Comparison of ENCODE assay signal across 21 mouse cellular contexts in the genomic region with DNA sequence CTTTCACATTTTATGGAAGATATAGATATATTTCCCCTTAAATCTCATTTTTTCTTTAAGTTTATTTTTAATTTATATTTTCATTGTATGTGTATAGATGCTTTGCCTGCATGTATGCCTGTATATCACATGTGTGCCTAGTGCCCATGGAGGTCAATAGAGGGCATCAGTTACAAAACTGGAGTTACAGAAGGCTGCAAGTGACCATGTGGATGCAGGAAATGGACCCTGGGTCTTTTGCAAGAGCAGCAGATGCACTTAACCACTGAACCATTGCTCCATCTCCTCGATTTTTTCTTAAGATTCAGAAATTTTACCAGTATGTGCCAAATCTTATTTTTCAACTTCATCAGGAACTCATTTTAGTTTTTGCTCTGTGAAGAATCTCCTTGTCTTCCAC. TPM values are rescaled to one million over a fixed set of nuclear protein-coding genes. Genes with fewer than 3 reads are reported as not detected.
DNase-seq lines count a peak whose midpoint lies in the region; ATAC-seq and TF ChIP-seq lines count a peak whose summit lies in the region.
"Had no signal": no experiment of that assay in that cellular context is flagged by ENCODE, and none has a peak within 500 bp of the region (broad histone marks: within the 10 kb centered on the region; RNA-seq: fewer than 3 reads in every experiment).

No protein-coding gene starts in this region.

- no peak overlapping the region for H3K4me2 ChIP-seq in liver, embryonic 11.5 days
- H3K4me2 ChIP-seq: embryonic facial prominence, embryonic 12.5 days; forebrain, embryonic 15.5 days; heart, embryonic 12.5 days; hindbrain, embryonic 14.5 days had no signal

- peak; percentile 1 for DNase-seq in liver, adult 2 months (ENCODE audit: extremely low read depth, low read depth, low spot score)
- no peak for DNase-seq in liver, embryonic 11.5 days (ENCODE audit: low spot score)
- DNase-seq in lung, postnatal 36 days = peak; percentile 50
- no peak for DNase-seq in lung, postnatal 10 days
- no peak for DNase-seq in left cerebral cortex, adult 11 months (ENCODE audit: low spot score)
- no peak for DNase-seq in embryo, embryonic 10 days (ENCODE audit: low spot score)
- DNase-seq: adrenal gland, adult 2 months; adrenal gland, postnatal 36 days; cerebellum, adult 2 months; cerebellum, postnatal 10 days; gastrocnemius, postnatal 36 days; heart, adult 2 months had no signal

- H3K27ac ChIP-seq in liver, adult 2 months (replicated peaks; ENCODE audit: insufficient read depth, low read depth, low read length) = no peak overlapping the region
- no peak overlapping the region for H3K27ac ChIP-seq in liver, embryonic 11.5 days (ENCODE audit: low read depth, low read length)
- H3K27ac ChIP-seq: embryonic facial prominence, embryonic 12.5 days; forebrain, embryonic 15.5 days; heart, adult 2 months; hindbrain, embryonic 10.5 days; hindbrain, embryonic 14.5 days had no signal

- no peaks in the 10 kb centered on the region for H3K27me3 ChIP-seq in liver, adult 2 months (ENCODE audit: control insufficient read depth, insufficient read depth, low read length)
- no peaks in the 10 kb centered on the region for H3K27me3 ChIP-seq in liver, embryonic 11.5 days (replicated peaks; ENCODE audit: control insufficient read depth, insufficient read depth, low read length)
- H3K27me3 ChIP-seq: CH12.LX; embryonic facial prominence, embryonic 12.5 days; forebrain, embryonic 15.5 days; heart, embryonic 12.5 days had no signal

- H3K36me3 ChIP-seq in liver, adult 2 months (ENCODE audit: control insufficient read depth, insufficient read depth, low read length) = no peaks in the 10 kb centered on the region
- H3K36me3 ChIP-seq in liver, embryonic 11.5 days (ENCODE audit: control insufficient read depth, insufficient read depth, low read length) = no peaks in the 10 kb centered on the region
- H3K36me3 ChIP-seq: embryonic facial prominence, embryonic 12.5 days; forebrain, embryonic 15.5 days; heart, embryonic 12.5 days; hindbrain, embryonic 10.5 days had no signal

- H3K9me3 ChIP-seq in liver, embryonic 11.5 days (ENCODE audit: control insufficient read depth, low read length) = no peaks in the 10 kb centered on the region
- H3K9me3 ChIP-seq: embryonic facial prominence, embryonic 12.5 days; forebrain, embryonic 15.5 days; heart, embryonic 12.5 days; hindbrain, embryonic 10.5 days had no signal

- H3K79me2 ChIP-seq in liver, adult 2 months (ENCODE audit: control insufficient read depth, insufficient read depth, low read length) = no peaks in the 10 kb centered on the region

- no peak overlapping the region for H3K9ac ChIP-seq in liver, adult 2 months (ENCODE audit: low read depth, low read length)
- no peak overlapping the region for H3K9ac ChIP-seq in liver, embryonic 11.5 days (ENCODE audit: low read depth, low read length)
- H3K9ac ChIP-seq: embryonic facial prominence, embryonic 12.5 days; forebrain, embryonic 15.5 days; heart, embryonic 12.5 days; hindbrain, embryonic 14.5 days had no signal

- no peak for ATAC-seq in liver, embryonic 11.5 days (replicated peaks; ENCODE audit: low FRiP score)
- ATAC-seq in megakaryocyte progenitor cell, adult 5-6 weeks (replicated peaks; ENCODE audit: poor library complexity) = peak; percentile 84
- ATAC-seq: activated CD4-positive, CD25-positive, alpha-beta regulatory T cell, adult 4 months; forebrain, embryonic 15.5 days; Patski had no signal

- no peaks in the 10 kb centered on the region for H3K4me1 ChIP-seq in liver, adult 2 months (ENCODE audit: control insufficient read depth, insufficient read depth, low read length)
- H3K4me1 ChIP-seq in liver, embryonic 11.5 days (replicated peaks; ENCODE audit: control insufficient read depth, insufficient read depth, low read length) = no peaks in the 10 kb centered on the region
- H3K4me1 ChIP-seq: embryonic facial prominence, embryonic 12.5 days; forebrain, embryonic 15.5 days; heart, embryonic 12.5 days; hindbrain, embryonic 10.5 days had no signal

- TF ChIP-seq CTCF in liver, adult 2 months (IDR thresholded peaks at IDR 0.05; ENCODE audit: low read depth, low read length) = no peak

- no peak for TF ChIP-seq POLR2A in liver, adult 2 months (IDR thresholded peaks at IDR 0.05; ENCODE audit: extremely low read depth, insufficient read depth, low read length)

- H3K4me3 ChIP-seq in liver, adult 2 months (ENCODE audit: insufficient read depth, low read depth, low read length) = no peak overlapping the region
- no peak overlapping the region for H3K4me3 ChIP-seq in liver, embryonic 11.5 days (ENCODE audit: low read depth, low read length)
- H3K4me3 ChIP-seq: embryonic facial prominence, embryonic 12.5 days; forebrain, embryonic 15.5 days; heart, adult 2 months; heart, embryonic 12.5 days; hindbrain, embryonic 10.5 days had no signal

- WGBS in liver, adult 2 months = 50% methylated on average over 1 of the region's 1 CpGs
- WGBS in liver, embryonic 11.5 days = 51% methylated on average over 1 of the region's 1 CpGs

RNA-seq across cellular contexts. Expression of gene Tmx4, which starts 48.2 kb away (rescaled TPM):
- 11.2 and 11.9 TPM in 2 replicates for total RNA-seq in liver, adult 2 months (2014; rRNA removed)
- polyA plus RNA-seq in liver, adult 2 months (2012; rRNA removed) = 3.0 and 3.1 TPM in 2 replicates
- polyA plus RNA-seq in liver, embryonic 11.5 days (2014; fragmentation: Nextera tagmentation; extraction: Ambion mirVana) = 16.2 and 16.7 TPM in 2 replicates
- total RNA-seq in megakaryocyte progenitor cell, adult 5-6 weeks (2015) = 143 and 145 TPM in 2 replicates
- total RNA-seq in megakaryocyte progenitor cell, adult 5-6 weeks (2017) = 167 and 171 TPM in 2 replicates

Comparison
In these comparisons a context has a peak if more than half of its experiments do, and no peak if none do; other contexts are left out.
1. DNase-seq: peak in liver, adult 2 months (single experiment) and lung, postnatal 36 days (single experiment); none in liver, embryonic 11.5 days (single experiment), lung, postnatal 10 days (single experiment), left cerebral cortex, adult 11 months (single experiment) and embryo, embryonic 10 days (single experiment).
2. RNA of gene Tmx4, which starts 48.2 kb away (total RNA-seq): 143 to 171 TPM in megakaryocyte progenitor cell, adult 5-6 weeks; 11.2 to 11.9 TPM in liver, adult 2 months; every median in the first group is over 10 times any median in the second.